Mouse (Mus musculus): ENCODE measurements at regions not wholly inside any gene's neighbourhood (a gene's known extent, or its start where the extent isn't known, plus 50 kb on each side); places are given as distances from the start of the nearest gene placed in this dataset.

- Histone ChIP-seq H3K4me1 (ENCODE audit: control insufficient read depth, insufficient read depth, low read length) (peaks cover 3% of the 10 kb centered on the region; the same call in 1 of the 2 replicates), H3K4me3 (ENCODE audit: control insufficient read depth, low read depth, low read length) (no peak overlapping the region), H3K27me3 (ENCODE audit: control insufficient read depth, insufficient read depth, low read length) (no peaks in the 10 kb centered on the region), H3K27ac (ENCODE audit: control insufficient read depth, insufficient read depth, low read depth, low read length) (no peak overlapping the region), H3K36me3 (ENCODE audit: control insufficient read depth, insufficient read depth, low read length) (no peaks in the 10 kb centered on the region)
- no peak for TF ChIP-seq CTCF (IDR thresholded peaks at IDR 0.05; ENCODE audit: control insufficient read depth, insufficient read depth, insufficient replicate concordance, low read depth, low read length)
- no peak for TF ChIP-seq POLR2A (IDR thresholded peaks at IDR 0.05; ENCODE audit: control insufficient read depth, low read depth, low read length)
Measured at GRCm38 (mm10) chr8:125367374-125367773, 202.2 kb downstream of the Sipa1l2 start.

GRCm38 (mm10) chr8:125365004-125365403 is 204.6 kb downstream of the Sipa1l2 start:
- H3K27ac ChIP-seq (ENCODE audit: control insufficient read depth, insufficient read depth, low read depth, low read length), result no peak overlapping the region

DNA sequence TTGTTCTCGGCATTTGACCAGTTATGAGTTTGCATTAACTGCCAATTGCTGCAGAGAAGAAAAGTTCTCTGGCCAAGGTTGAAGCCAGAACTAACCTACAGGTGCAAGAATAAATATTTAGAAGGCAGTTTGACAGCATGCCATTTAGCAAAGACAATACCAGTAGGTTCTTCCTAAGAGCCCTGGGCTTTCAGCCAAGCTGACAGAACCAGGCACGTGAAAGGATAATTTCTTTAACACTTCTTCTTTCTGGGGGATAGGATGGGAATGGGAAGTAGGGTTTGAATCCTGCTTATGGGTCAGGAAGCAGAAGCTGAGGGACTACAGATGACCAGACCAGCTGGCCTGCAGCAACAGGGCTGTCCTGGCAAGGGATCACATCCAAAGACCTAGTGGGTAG is 210.2 kb downstream of the Sipa1l2 start:
- no peak overlapping the region for H3K4me3 ChIP-seq (ENCODE audit: control insufficient read depth, low read depth, low read length)
- no peak for TF ChIP-seq POLR2A (IDR thresholded peaks at IDR 0.05; ENCODE audit: control insufficient read depth, low read depth, low read length)
- H3K27ac ChIP-seq (ENCODE audit: control insufficient read depth, insufficient read depth, low read depth, low read length), result no peak overlapping the region
- H3K36me3 ChIP-seq (ENCODE audit: control insufficient read depth, insufficient read depth, low read length), result no peaks in the 10 kb centered on the region
- H3K27me3 ChIP-seq (ENCODE audit: control insufficient read depth, insufficient read depth, low read length), result no peaks in the 10 kb centered on the region
- no peaks in the 10 kb centered on the region for H3K4me1 ChIP-seq (ENCODE audit: control insufficient read depth, insufficient read depth, low read length)

More at GRCm38 (mm10) chr8:125365004-125365403, 204.6 kb downstream of the Sipa1l2 start:
- Histone ChIP-seq H3K4me1 (ENCODE audit: control insufficient read depth, insufficient read depth, low read length) (peaks cover 3% of the 10 kb centered on the region; the same call in 1 of the 2 replicates), H3K4me3 (ENCODE audit: control insufficient read depth, low read depth, low read length) (no peak overlapping the region), H3K36me3 (ENCODE audit: control insufficient read depth, insufficient read depth, low read length) (no peaks in the 10 kb centered on the region), H3K27me3 (ENCODE audit: control insufficient read depth, insufficient read depth, low read length) (no peaks in the 10 kb centered on the region)
- TF ChIP-seq POLR2A (IDR thresholded peaks at IDR 0.05; ENCODE audit: control insufficient read depth, low read depth, low read length) (no peak), CTCF (IDR thresholded peaks at IDR 0.05; ENCODE audit: control insufficient read depth, insufficient read depth, insufficient replicate concordance, low read depth, low read length) (no peak)

DNA sequence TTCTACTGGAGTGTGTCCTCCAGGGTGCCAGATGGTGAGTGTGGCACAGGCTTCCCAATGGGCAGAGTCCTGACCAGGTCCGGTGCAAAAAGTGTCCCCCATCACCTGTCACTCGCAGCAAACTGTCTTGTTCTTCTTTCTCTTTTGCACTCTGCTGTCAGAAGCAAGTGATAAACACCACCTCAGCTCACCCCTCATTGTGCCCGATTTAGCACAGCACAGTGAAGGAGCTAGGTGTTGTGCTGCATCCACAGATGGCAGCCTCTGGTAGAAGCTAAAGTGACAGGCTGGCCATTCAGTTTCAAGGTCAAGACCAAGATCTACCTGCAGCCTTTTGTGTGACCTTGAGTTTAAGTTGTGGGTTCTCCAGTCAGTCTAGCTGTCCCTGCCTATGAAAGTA is 211.8 kb downstream of the Sipa1l2 start:
- no peak for TF ChIP-seq POLR2A (IDR thresholded peaks at IDR 0.05; ENCODE audit: control insufficient read depth, low read depth, low read length)
- Histone ChIP-seq H3K27ac (ENCODE audit: control insufficient read depth, insufficient read depth, low read depth, low read length) (no peak overlapping the region), H3K4me1 (ENCODE audit: control insufficient read depth, insufficient read depth, low read length) (no peaks in the 10 kb centered on the region)

GRCm38 (mm10) chr8:125355059-125355509 is 214.5 kb downstream of the Sipa1l2 start:
- Histone ChIP-seq H3K27me3 (ENCODE audit: control insufficient read depth, insufficient read depth, low read length) (no peaks in the 10 kb centered on the region), H3K36me3 (ENCODE audit: control insufficient read depth, insufficient read depth, low read length) (no peaks in the 10 kb centered on the region), H3K4me3 (ENCODE audit: control insufficient read depth, low read depth, low read length) (no peak overlapping the region), H3K4me1 (ENCODE audit: control insufficient read depth, insufficient read depth, low read length) (no peaks in the 10 kb centered on the region), H3K27ac (ENCODE audit: control insufficient read depth, insufficient read depth, low read depth, low read length) (no peak overlapping the region)
- TF ChIP-seq POLR2A (IDR thresholded peaks at IDR 0.05; ENCODE audit: control insufficient read depth, low read depth, low read length), result no peak
- TF ChIP-seq CTCF (IDR thresholded peaks at IDR 0.05; ENCODE audit: control insufficient read depth, insufficient read depth, insufficient replicate concordance, low read depth, low read length), result no peak

More for the DNA sequence above, 211.8 kb downstream of the Sipa1l2 start:
- H3K4me3 ChIP-seq (ENCODE audit: control insufficient read depth, low read depth, low read length), result no peak overlapping the region
- no peaks in the 10 kb centered on the region for H3K27me3 ChIP-seq (ENCODE audit: control insufficient read depth, insufficient read depth, low read length)
- no peaks in the 10 kb centered on the region for H3K36me3 ChIP-seq (ENCODE audit: control insufficient read depth, insufficient read depth, low read length)

GRCm38 (mm10) chr8:125352276-125352675 is 217.3 kb downstream of the Sipa1l2 start:
- Histone ChIP-seq H3K36me3 (ENCODE audit: control insufficient read depth, insufficient read depth, low read length) (no peaks in the 10 kb centered on the region), H3K4me1 (ENCODE audit: control insufficient read depth, insufficient read depth, low read length) (peaks cover 6% of the 10 kb centered on the region), H3K4me3 (ENCODE audit: control insufficient read depth, low read depth, low read length) (no peak overlapping the region), H3K27me3 (ENCODE audit: control insufficient read depth, insufficient read depth, low read length) (no peaks in the 10 kb centered on the region), H3K27ac (ENCODE audit: control insufficient read depth, insufficient read depth, low read depth, low read length) (no peak overlapping the region)
- TF ChIP-seq POLR2A (IDR thresholded peaks at IDR 0.05; ENCODE audit: control insufficient read depth, low read depth, low read length), result no peak
- no peak for TF ChIP-seq CTCF (IDR thresholded peaks at IDR 0.05; ENCODE audit: control insufficient read depth, insufficient read depth, insufficient replicate concordance, low read depth, low read length)

DNA sequence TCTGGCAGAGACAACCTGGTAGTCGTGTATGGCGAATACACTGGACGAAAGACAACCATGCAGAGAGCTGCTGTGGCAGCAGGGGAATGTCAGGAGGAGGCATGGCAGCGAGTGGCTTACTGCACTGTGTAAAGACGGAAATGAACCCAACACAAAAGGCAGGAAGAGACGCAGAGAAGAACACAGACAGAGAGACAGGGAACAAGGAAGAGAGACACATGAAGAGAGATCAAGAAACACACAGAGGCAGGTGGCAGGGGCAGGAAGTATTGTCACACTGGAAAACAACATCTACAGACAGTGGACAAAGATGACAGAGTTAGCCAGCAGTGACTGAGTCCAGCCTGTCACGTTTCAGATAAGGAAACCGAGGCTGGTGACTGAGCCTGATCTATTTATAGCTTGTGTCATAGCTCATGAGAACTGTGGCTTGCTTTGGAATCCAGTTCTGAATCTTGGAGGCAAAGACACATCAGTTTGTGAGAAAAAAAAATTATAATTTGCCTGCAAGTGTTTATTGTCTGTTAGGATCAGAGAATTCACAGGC is 218.0 kb downstream of the Sipa1l2 start:
- no peaks in the 10 kb centered on the region for H3K36me3 ChIP-seq (ENCODE audit: control insufficient read depth, insufficient read depth, low read length)
- peaks cover 6% of the 10 kb centered on the region for H3K4me1 ChIP-seq (ENCODE audit: control insufficient read depth, insufficient read depth, low read length)
- H3K27me3 ChIP-seq (ENCODE audit: control insufficient read depth, insufficient read depth, low read length), result no peaks in the 10 kb centered on the region
- no peak for TF ChIP-seq POLR2A (IDR thresholded peaks at IDR 0.05; ENCODE audit: control insufficient read depth, low read depth, low read length)
- no peak for TF ChIP-seq CTCF (IDR thresholded peaks at IDR 0.05; ENCODE audit: control insufficient read depth, insufficient read depth, insufficient replicate concordance, low read depth, low read length)
- H3K27ac ChIP-seq (ENCODE audit: control insufficient read depth, insufficient read depth, low read depth, low read length), result no peak overlapping the region
- H3K4me3 ChIP-seq (ENCODE audit: control insufficient read depth, low read depth, low read length), result no peak overlapping the region

Data from testis, adult 2 months (tissue).